12 mouse cellular contexts compared by ENCODE assay signal in genomic region chr15:97004525-97004867, GRCm38 (mm10). TPM values are rescaled to one million over a fixed set of nuclear protein-coding genes. Genes with fewer than 3 reads are reported as not detected.
DNase-seq lines count a peak whose midpoint lies in the region; ATAC-seq and TF ChIP-seq lines count a peak whose summit lies in the region.
"Had no signal": no experiment of that assay in that cellular context is flagged by ENCODE, and none has a peak within 500 bp of the region (broad histone marks: within the 10 kb centered on the region; RNA-seq: fewer than 3 reads in every experiment).

No protein-coding gene starts in this region.

- H3K4me1 ChIP-seq in kidney, embryonic 16.5 days (ENCODE audit: insufficient read depth, low read length), result peaks cover 33% of the 10 kb centered on the region
- peaks cover 50% of the 10 kb centered on the region for H3K4me1 ChIP-seq in embryonic facial prominence, embryonic 10.5 days
- peaks cover 25% of the 10 kb centered on the region for H3K4me1 ChIP-seq in limb, embryonic 11.5 days (ENCODE audit: control insufficient read depth, insufficient read depth, low read length)

- H3K27me3 ChIP-seq in kidney, embryonic 16.5 days (ENCODE audit: insufficient read depth, low read length), result no peaks in the 10 kb centered on the region
- no peaks in the 10 kb centered on the region for H3K27me3 ChIP-seq in embryonic facial prominence, embryonic 10.5 days (replicated peaks; ENCODE audit: low read depth, poor library complexity, severe bottlenecking)
- no peaks in the 10 kb centered on the region for H3K27me3 ChIP-seq in limb, embryonic 11.5 days (ENCODE audit: control insufficient read depth, insufficient read depth, low read length)

- TF ChIP-seq CTCF in gastrocnemius, adult 2 months (IDR thresholded peaks at IDR 0.05), result no peak

- DNase-seq in gastrocnemius, adult 2 months, result no peak
- no peak for DNase-seq in gastrocnemius, postnatal 25 days
- DNase-seq in kidney, adult 9 months, result no peak
- no peak for DNase-seq in embryonic facial prominence, embryonic 10.5 days (ENCODE audit: low spot score)
- DNase-seq in limb, embryonic 11.5 days (ENCODE audit: low spot score), result no peak
- DNase-seq in spleen, adult 12 weeks (ENCODE audit: low spot score), result no peak
- DNase-seq in gastrocnemius, adult 8-10 months (ENCODE audit: low spot score in 2 of 2), result no peak
- DNase-seq: cerebellum, postnatal 36 days had no signal

- no peak for ATAC-seq in kidney, embryonic 16.5 days (ENCODE audit: low FRiP score, low TSS enrichment)
- no peak for ATAC-seq in limb, embryonic 11.5 days (ENCODE audit: insufficient number of reproducible peaks, low FRiP score, low TSS enrichment, low read depth)

- 74% methylated on average over 7 of the region's 7 CpGs for WGBS in kidney, embryonic 16.5 days
- WGBS in embryonic facial prominence, embryonic 10.5 days, result 88% methylated on average over 7 of the region's 7 CpGs
- 90% methylated on average over 7 of the region's 7 CpGs for WGBS in limb, embryonic 11.5 days

- 0 out of 2 replicates have a peak, but pooled peaks cover 1% of the 10 kb centered on the region for H3K36me3 ChIP-seq in kidney, embryonic 16.5 days (ENCODE audit: insufficient read depth, low read length)
- peaks cover 42% of the 10 kb centered on the region for H3K36me3 ChIP-seq in embryonic facial prominence, embryonic 10.5 days (replicated peaks)
- no peaks in the 10 kb centered on the region; the same call in 1 of the 2 replicates for H3K36me3 ChIP-seq in limb, embryonic 11.5 days (ENCODE audit: control insufficient read depth, insufficient read depth, low read length)
- H3K36me3 ChIP-seq: midbrain, embryonic 10.5 days had no signal

- H3K27ac ChIP-seq in gastrocnemius, adult 2 months, result peak overlapping the region; percentile 85
- H3K27ac ChIP-seq in kidney, embryonic 16.5 days (ENCODE audit: low read length), result 0 out of 2 replicates have a peak overlapping the region, but pooled peaks have one; percentile 25
- H3K27ac ChIP-seq in embryonic facial prominence, embryonic 10.5 days (replicated peaks), result peak overlapping the region; percentile 35; the same call in 1 of the 2 replicates
- 0 out of 2 replicates have a peak overlapping the region, but pooled peaks have one; percentile 16 for H3K27ac ChIP-seq in limb, embryonic 11.5 days (replicated peaks; ENCODE audit: low read depth, low read length)
- H3K27ac ChIP-seq: liver, embryonic 14.5 days; midbrain, embryonic 10.5 days had no signal

- peak overlapping the region; percentile 54 for H3K4me3 ChIP-seq in gastrocnemius, adult 2 months
- H3K4me3 ChIP-seq in kidney, embryonic 16.5 days (ENCODE audit: low read length), result no peak overlapping the region
- no peak overlapping the region for H3K4me3 ChIP-seq in embryonic facial prominence, embryonic 10.5 days
- H3K4me3 ChIP-seq in limb, embryonic 11.5 days (ENCODE audit: low read depth, low read length), result no peak overlapping the region
- H3K4me3 ChIP-seq: erythroblast, embryonic 14.5 days; midbrain, embryonic 10.5 days had no signal

- no peak overlapping the region for H3K9ac ChIP-seq in kidney, embryonic 16.5 days (replicated peaks; ENCODE audit: low read length)
- H3K9ac ChIP-seq in limb, embryonic 11.5 days (ENCODE audit: low read length), result no peak overlapping the region
- H3K9ac ChIP-seq: liver, embryonic 14.5 days had no signal

- H3K9me3 ChIP-seq in kidney, embryonic 16.5 days (ENCODE audit: low read length), result no peaks in the 10 kb centered on the region
- no peaks in the 10 kb centered on the region for H3K9me3 ChIP-seq in embryonic facial prominence, embryonic 10.5 days
- no peaks in the 10 kb centered on the region for H3K9me3 ChIP-seq in limb, embryonic 11.5 days (ENCODE audit: control insufficient read depth, low read length)
- H3K9me3 ChIP-seq: midbrain, embryonic 10.5 days had no signal

- intact Hi-C loops in gastrocnemius, adult 2 months (cut with DNase I), result no loop called here

- H3K4me2 ChIP-seq in kidney, embryonic 16.5 days (replicated peaks; ENCODE audit: low read depth, low read length), result no peak overlapping the region
- H3K4me2 ChIP-seq in limb, embryonic 11.5 days (ENCODE audit: low read depth, severe bottlenecking), result no peak overlapping the region

RNA-seq across cellular contexts. Expression of gene Slc38a4, which starts 51.3 kb away (rescaled TPM):
- total RNA-seq in gastrocnemius, adult 2 months (2021), result 100 to 1,000 TPM; 142 to 248 TPM
- 100 to 1,000 TPM in 1 of 2 experiments, 10 to 100 TPM in 1; 95.2 to 190 TPM for total RNA-seq in gastrocnemius, postnatal 25 days (2021)
- 74.2 and 77.9 TPM in 2 replicates for polyA plus RNA-seq in kidney, embryonic 16.5 days (2015; fragmentation: Nextera tagmentation; extraction: Ambion mirVana)
- polyA plus RNA-seq in embryonic facial prominence, embryonic 10.5 days (2016; fragmentation: Nextera tagmentation; extraction: Ambion mirVana), result 53.5 and 57.2 TPM in 2 replicates
- polyA plus RNA-seq in limb, embryonic 11.5 days (2014; fragmentation: Nextera tagmentation; extraction: Ambion mirVana), result 73.8 and 75.6 TPM in 2 replicates
- total RNA-seq in gastrocnemius, adult 8-10 months (2022), result 100 to 1,000 TPM; 122 to 173 (median 146) TPM

Comparison
In these comparisons a context has a peak if more than half of its experiments do, and no peak if none do; other contexts are left out.
1. H3K27ac ChIP-seq: peak in every context shown above with its lines; median percentile 85 in gastrocnemius, adult 2 months; 35 in embryonic facial prominence, embryonic 10.5 days; 25 in kidney, embryonic 16.5 days; 16 in limb, embryonic 11.5 days.